Mouse (Mus musculus): Measurements from ENCODE around the gene Zswim9. TPM values are rescaled to one million over a fixed set of nuclear protein-coding genes. Genes with fewer than 3 reads are reported as not detected.
A peak's percentile ranks its signal among the peaks of the same experiment; 100 is the strongest.

The Zswim9 gene
- polyA plus RNA-seq (2015; fragmentation: Nextera tagmentation; extraction: Ambion mirVana): 11.7 and 20.4 TPM in 2 replicates

- H3K4me1 ChIP-seq (replicated peaks): peaks cover 7% of the 10 kb centered on the region
- H3K36me3 ChIP-seq: peaks cover 46% of the 10 kb centered on the region
- peak within 1 kb of the TSS; percentile 76 for H3K4me2 ChIP-seq
- H3K9me3 ChIP-seq: no peaks in the 10 kb centered on the region
- peak within 1 kb of the TSS; percentile 88 for H3K27ac ChIP-seq (replicated peaks)
- no peaks in the 10 kb centered on the region for H3K27me3 ChIP-seq
- WGBS: 1% methylated on average over 39 of the region's 39 CpGs
- H3K9ac ChIP-seq: peak within 1 kb of the TSS; percentile 86
- H3K4me3 ChIP-seq: peak within 1 kb of the TSS; percentile 61
- ATAC-seq (ENCODE audit: low read depth): peak; percentile 98
Observed at GRCm38 (mm10) chr7:13278308-13278891, at the start of gene Zswim9. TSS of gene Zswim9 (minus strand) at chr7:13278721.

GRCm38 (mm10) chr7:13324316-13324715, 45.8 kb upstream of the Zswim9 start, which contains the start of gene Pla2g4c:
TSS of gene Pla2g4c (plus strand) at chr7:13324655.
- H3K4me1 ChIP-seq (replicated peaks): no peaks in the 10 kb centered on the region
- no peak for ATAC-seq (ENCODE audit: low read depth)
- WGBS: 86% methylated on average over 2 of the region's 2 CpGs
- no peak within 1 kb of the TSS for H3K27ac ChIP-seq (replicated peaks)
- no peaks in the 10 kb centered on the region for H3K36me3 ChIP-seq
- no peaks in the 10 kb centered on the region for H3K27me3 ChIP-seq
- no peaks in the 10 kb centered on the region for H3K9me3 ChIP-seq
- no peak within 1 kb of the TSS for H3K4me3 ChIP-seq
- no peak within 1 kb of the TSS for H3K9ac ChIP-seq
- no peak within 1 kb of the TSS for H3K4me2 ChIP-seq

DNA sequence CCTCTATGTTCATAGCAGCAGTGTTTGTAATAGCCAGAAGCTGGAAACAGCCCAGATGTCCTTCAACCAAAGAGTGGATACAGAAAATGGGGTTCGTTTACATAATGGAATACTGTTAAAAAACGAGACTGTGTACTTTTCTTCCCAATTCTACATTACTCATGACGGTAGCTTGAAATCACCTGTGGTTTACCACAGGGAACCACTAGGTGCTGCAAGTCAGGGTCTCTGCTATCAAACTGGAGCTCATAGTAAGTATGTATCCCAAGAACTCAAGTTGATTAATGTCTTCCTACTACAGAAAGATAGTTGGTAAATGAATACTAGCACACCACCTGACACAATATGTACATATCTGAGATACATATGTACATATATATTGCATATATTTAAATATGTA, 42.9 kb upstream of the Zswim9 start:
- Histone ChIP-seq H3K4me1 (replicated peaks) (no peaks in the 10 kb centered on the region), H3K4me2 (no peak overlapping the region), H3K4me3 (no peak overlapping the region), H3K36me3 (no peaks in the 10 kb centered on the region), H3K27ac (replicated peaks) (no peak overlapping the region), H3K9ac (no peak overlapping the region), H3K27me3 (no peaks in the 10 kb centered on the region), H3K9me3 (no peaks in the 10 kb centered on the region)
- ATAC-seq (ENCODE audit: low read depth): no peak
- 87% methylated on average over 3 of the region's 3 CpGs for WGBS

DNA sequence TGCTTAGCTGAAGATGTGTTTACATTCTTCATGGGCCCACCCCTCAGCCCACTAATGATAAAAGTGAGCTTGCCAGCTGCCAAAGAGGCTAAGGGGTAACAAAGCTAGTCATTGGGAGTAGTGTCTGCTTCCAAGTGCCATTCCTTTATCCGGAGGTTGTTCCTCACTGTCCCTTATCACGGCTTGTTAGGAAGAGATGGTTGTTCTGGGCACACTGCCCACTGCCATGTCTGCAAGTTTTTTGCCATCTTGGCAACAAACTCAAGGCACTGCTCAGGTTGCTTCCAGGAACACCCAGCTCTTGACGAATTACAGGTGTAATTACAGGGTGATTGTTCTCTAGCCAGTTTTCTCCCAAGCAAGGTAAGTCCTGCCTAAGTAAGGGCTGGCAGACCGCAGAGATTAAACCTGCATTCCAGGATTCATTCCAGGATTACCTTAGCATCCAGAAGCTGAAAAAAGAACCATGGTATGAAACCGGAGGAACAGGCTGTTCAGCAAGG, 35.6 kb upstream of the Zswim9 start:
- Histone ChIP-seq H3K4me3 (no peak overlapping the region), H3K27me3 (no peaks in the 10 kb centered on the region), H3K4me2 (no peak overlapping the region), H3K9me3 (no peaks in the 10 kb centered on the region), H3K36me3 (peaks cover 47% of the 10 kb centered on the region), H3K9ac (no peak overlapping the region), H3K27ac (replicated peaks) (no peak overlapping the region), H3K4me1 (replicated peaks) (no peaks in the 10 kb centered on the region)
- ATAC-seq (ENCODE audit: low read depth): no peak
- 84% methylated on average over 5 of the region's 5 CpGs for WGBS

DNA sequence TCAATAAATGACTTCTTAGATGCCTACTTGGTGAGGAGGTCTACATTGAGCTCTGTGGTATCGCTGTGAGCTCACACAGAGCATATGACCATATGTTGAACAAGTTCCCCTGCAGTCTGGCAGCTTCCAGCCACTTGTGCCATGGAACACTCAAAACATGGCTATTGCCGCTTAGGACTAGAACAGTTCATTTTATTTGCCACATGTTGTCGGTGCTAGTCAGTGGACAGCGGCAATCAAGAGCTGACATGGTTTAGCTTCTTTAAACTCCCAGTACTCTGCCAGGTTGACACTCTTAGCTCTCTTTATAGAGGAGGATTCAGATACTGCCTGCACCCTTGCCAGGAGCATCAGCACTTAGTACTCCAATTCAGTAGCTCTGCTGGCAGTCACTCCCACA, 32.9 kb upstream of the Zswim9 start:
- Histone ChIP-seq H3K27ac (replicated peaks) (no peak overlapping the region), H3K9ac (no peak overlapping the region), H3K4me1 (replicated peaks) (no peaks in the 10 kb centered on the region), H3K4me3 (no peak overlapping the region), H3K36me3 (peaks cover 73% of the 10 kb centered on the region), H3K4me2 (no peak overlapping the region), H3K27me3 (no peaks in the 10 kb centered on the region), H3K9me3 (no peaks in the 10 kb centered on the region)
- ATAC-seq (ENCODE audit: low read depth): no peak
- WGBS: 96% methylated on average over 4 of the region's 4 CpGs

DNA sequence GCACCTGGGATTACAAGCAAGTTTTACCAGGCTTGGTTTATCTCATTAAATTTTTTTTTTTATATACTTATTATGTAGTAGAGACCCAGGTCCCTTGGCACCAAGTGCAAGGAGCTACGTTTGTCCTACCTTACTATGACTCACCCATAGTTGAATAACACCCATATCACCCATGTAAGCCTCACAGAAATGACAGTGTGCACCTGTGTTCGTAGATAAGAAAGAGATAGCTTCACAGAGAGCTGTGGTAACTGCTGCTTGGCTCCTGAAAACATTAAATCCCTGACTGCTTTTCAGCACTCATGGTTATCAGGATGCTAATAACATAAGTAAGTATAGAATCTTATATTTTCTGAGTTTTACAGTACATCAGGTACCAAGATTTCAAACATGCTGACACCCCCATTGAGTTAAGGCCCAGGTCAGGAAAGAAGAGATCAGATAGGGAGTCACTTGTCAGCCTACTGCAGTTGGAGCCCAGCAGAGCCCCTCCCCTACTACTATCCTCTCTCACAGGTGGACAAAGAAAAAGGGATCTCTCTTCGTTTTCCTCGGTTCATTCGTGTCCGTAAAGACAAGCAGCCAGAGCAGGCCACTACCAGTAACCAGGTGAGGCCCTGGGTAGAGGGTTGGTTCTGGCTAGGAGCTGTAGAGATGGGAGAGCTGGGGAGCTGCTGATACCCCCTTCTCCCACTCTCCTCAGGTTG, 32.1 kb upstream of the Zswim9 start:
- H3K9ac ChIP-seq: no peak overlapping the region
- no peak overlapping the region for H3K4me2 ChIP-seq
- peaks cover 80% of the 10 kb centered on the region for H3K36me3 ChIP-seq
- WGBS: 90% methylated on average over 6 of the region's 6 CpGs
- no peaks in the 10 kb centered on the region for H3K4me1 ChIP-seq (replicated peaks)
- H3K4me3 ChIP-seq: no peak overlapping the region
- no peaks in the 10 kb centered on the region for H3K27me3 ChIP-seq
- H3K9me3 ChIP-seq: no peaks in the 10 kb centered on the region
- ATAC-seq (ENCODE audit: low read depth): no peak
- no peak overlapping the region for H3K27ac ChIP-seq (replicated peaks)

DNA sequence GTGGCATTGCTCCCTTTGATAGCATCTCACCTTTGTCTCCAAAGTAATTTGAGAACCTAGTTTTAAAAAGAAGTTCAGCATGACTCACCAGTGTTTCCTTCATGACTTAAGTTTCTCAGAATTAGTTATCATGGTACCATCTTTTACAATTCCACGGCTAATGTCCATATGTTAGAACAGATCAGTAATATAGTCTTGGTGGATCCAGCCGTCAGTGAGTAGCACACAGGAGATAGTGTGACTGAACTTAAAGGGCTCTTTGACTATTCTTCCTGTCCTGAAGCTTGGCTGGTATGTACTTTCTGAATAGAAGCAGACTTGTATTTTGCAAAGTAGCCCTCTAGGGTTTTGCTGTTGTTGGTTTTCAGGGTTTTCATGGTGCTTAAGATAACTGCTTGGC, 30.9 kb upstream of the Zswim9 start:
- Histone ChIP-seq H3K27ac (replicated peaks) (no peak overlapping the region), H3K9ac (no peak overlapping the region), H3K27me3 (no peaks in the 10 kb centered on the region), H3K4me3 (no peak overlapping the region), H3K9me3 (no peaks in the 10 kb centered on the region), H3K36me3 (peaks cover 90% of the 10 kb centered on the region), H3K4me2 (no peak overlapping the region), H3K4me1 (replicated peaks) (no peaks in the 10 kb centered on the region)
- no peak for ATAC-seq (ENCODE audit: low read depth)
- 94% methylated on average over 2 of the region's 2 CpGs for WGBS

GRCm38 (mm10) chr7:13303372-13303771, 24.9 kb upstream of the Zswim9 start:
- Histone ChIP-seq H3K4me3 (no peak overlapping the region), H3K9me3 (no peaks in the 10 kb centered on the region), H3K27ac (replicated peaks) (no peak overlapping the region), H3K4me2 (no peak overlapping the region), H3K36me3 (peaks cover 95% of the 10 kb centered on the region), H3K9ac (no peak overlapping the region), H3K4me1 (replicated peaks) (no peaks in the 10 kb centered on the region), H3K27me3 (no peaks in the 10 kb centered on the region)
- ATAC-seq (ENCODE audit: low read depth): no peak

DNA sequence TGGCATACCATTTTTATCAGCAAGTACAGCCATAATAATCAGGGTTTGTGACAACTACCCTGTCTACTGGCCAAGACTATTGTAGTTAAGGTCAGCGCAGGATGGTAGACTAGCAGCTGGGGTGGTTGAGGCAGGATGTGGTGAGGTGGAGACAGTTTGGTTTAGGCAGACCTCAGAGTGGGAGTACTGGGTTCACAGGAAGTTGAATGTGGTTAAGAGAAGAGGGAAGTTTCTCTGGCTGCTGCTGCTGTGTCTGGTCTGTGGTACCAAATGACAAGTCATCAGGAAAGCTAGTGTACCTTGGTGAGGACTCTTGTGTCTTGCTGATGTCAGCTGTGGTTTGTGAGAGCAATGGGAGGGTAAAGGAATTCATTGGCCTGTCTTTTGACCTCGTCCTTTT, 24.3 kb upstream of the Zswim9 start:
- Histone ChIP-seq H3K4me2 (no peak overlapping the region), H3K27ac (replicated peaks) (no peak overlapping the region), H3K4me1 (replicated peaks) (no peaks in the 10 kb centered on the region), H3K9ac (no peak overlapping the region), H3K4me3 (no peak overlapping the region), H3K36me3 (peaks cover 93% of the 10 kb centered on the region), H3K9me3 (no peaks in the 10 kb centered on the region), H3K27me3 (no peaks in the 10 kb centered on the region)
- WGBS: 84% methylated on average over 2 of the region's 2 CpGs
- ATAC-seq (ENCODE audit: low read depth): no peak

DNA sequence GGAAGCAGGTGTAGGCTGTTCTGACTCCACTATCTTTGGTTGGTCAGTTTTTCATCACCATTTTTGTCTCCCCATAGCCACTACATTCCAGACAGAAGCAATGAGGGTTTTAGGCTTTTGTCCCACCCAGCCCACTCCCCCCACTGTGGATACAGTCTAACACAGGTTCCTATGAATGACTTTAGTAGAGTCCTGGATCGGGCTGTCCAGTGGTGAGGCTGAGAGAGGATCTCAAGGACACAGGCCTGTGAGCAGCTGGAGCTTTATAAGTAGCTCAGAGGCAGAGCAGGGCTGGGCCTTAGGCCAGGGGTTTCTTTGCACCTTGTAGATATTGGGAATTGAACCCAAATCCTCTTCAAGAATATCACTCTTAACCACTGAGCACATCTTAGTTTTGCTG, 23.1 kb upstream of the Zswim9 start:
- no peak overlapping the region for H3K27ac ChIP-seq (replicated peaks)
- 90% methylated on average over 1 of the region's 1 CpGs for WGBS
- H3K4me1 ChIP-seq (replicated peaks): no peaks in the 10 kb centered on the region
- H3K9ac ChIP-seq: no peak overlapping the region
- H3K4me2 ChIP-seq: no peak overlapping the region
- H3K27me3 ChIP-seq: no peaks in the 10 kb centered on the region
- H3K36me3 ChIP-seq: peaks cover 95% of the 10 kb centered on the region
- ATAC-seq (ENCODE audit: low read depth): no peak
- no peak overlapping the region for H3K4me3 ChIP-seq
- H3K9me3 ChIP-seq: no peaks in the 10 kb centered on the region

DNA sequence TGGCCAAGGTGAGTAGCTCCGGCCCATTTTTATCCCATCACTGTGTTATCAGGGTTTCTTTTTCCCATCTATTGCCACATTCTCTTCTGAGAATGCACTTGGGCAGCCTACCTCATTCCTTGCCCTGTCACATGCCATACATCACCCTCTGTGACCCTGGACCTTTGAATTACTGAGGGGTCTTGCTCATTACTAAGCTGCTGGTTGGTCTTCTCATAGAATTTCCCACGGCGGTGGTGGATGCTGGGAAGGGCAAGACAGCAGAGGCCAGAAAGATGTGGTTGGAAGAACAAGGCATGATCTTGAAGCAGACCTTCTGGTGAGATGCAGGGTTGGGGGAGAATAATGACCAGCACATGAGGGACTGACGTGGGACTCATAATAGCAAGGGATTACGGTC, 20.3 kb upstream of the Zswim9 start:
- Histone ChIP-seq H3K9me3 (no peaks in the 10 kb centered on the region), H3K4me3 (no peak overlapping the region), H3K4me1 (replicated peaks) (no peaks in the 10 kb centered on the region), H3K9ac (no peak overlapping the region), H3K27me3 (no peaks in the 10 kb centered on the region), H3K4me2 (no peak overlapping the region), H3K36me3 (peaks cover 98% of the 10 kb centered on the region), H3K27ac (replicated peaks) (no peak overlapping the region)
- 94% methylated on average over 5 of the region's 5 CpGs for WGBS
- ATAC-seq (ENCODE audit: low read depth): no peak

- no peak overlapping the region for H3K4me2 ChIP-seq
- no peak overlapping the region for H3K9ac ChIP-seq
- H3K27me3 ChIP-seq: no peaks in the 10 kb centered on the region
- no peaks in the 10 kb centered on the region for H3K4me1 ChIP-seq (replicated peaks)
- no peak for ATAC-seq (ENCODE audit: low read depth)
- no peak overlapping the region for H3K4me3 ChIP-seq
- no peak overlapping the region for H3K27ac ChIP-seq (replicated peaks)
- 90% methylated on average over 1 of the region's 1 CpGs for WGBS
- peaks cover 96% of the 10 kb centered on the region for H3K36me3 ChIP-seq
- H3K9me3 ChIP-seq: no peaks in the 10 kb centered on the region
Observed at GRCm38 (mm10) chr7:13297636-13298035, 19.1 kb upstream of the Zswim9 start.

DNA sequence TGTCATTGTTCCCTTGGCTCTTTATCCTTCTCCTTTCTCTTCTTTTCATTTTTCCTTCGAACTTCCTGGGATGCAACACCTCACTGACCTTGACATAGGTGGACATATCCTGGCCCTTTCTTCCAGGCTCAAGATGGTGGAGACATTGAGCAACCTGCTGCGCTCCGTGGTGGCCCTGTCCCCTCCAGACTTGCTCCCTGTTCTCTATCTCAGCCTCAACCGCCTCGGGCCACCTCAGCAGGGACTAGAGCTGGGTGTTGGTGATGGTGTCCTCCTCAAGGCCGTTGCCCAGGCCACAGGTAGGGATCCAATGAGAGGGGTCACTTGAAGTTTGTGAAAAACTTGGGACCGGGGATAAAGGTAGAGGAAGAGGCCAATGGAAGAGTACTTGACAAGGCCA, 16.7 kb upstream of the Zswim9 start:
- H3K27ac ChIP-seq (replicated peaks): no peak overlapping the region
- no peak overlapping the region for H3K4me2 ChIP-seq
- H3K9ac ChIP-seq: no peak overlapping the region
- 92% methylated on average over 7 of the region's 7 CpGs for WGBS
- H3K27me3 ChIP-seq: no peaks in the 10 kb centered on the region
- no peak overlapping the region for H3K4me3 ChIP-seq
- H3K36me3 ChIP-seq: peaks cover 93% of the 10 kb centered on the region
- H3K9me3 ChIP-seq: no peaks in the 10 kb centered on the region
- ATAC-seq (ENCODE audit: low read depth): no peak
- H3K4me1 ChIP-seq (replicated peaks): no peaks in the 10 kb centered on the region

Data from neural tube, embryonic 13.5 days (tissue).